Mouse (Mus musculus): Measurements from ENCODE around the gene Gucy2g.

DNA sequence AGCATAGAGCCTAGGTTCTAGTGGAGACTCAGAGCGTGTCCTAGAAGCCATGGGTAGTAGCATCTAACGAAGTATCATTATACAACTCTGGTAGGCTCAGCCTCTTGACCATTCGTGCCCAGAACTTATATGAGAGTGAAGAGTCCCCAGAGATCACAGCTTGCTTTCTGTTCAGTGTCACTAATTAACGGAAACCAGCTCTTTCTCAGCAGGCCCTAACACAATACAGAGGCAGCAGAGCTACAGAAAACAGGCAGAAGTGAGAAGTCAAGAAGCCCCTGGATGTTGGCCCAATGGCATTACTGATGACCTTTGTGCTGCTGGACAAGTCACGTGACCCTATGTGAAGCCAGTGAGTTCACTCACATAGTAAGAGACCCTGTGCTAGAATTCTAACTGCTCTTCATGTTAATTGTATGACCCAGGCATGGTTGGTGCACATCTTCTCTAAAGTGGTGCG, at the start of gene Gucy2g:
- TF ChIP-seq CTCF (conservative IDR thresholded peaks at IDR 0.05; ENCODE audit: insufficient read depth, insufficient read length, low read depth, low read length) (no peak), POLR2A (IDR thresholded peaks at IDR 0.05; ENCODE audit: low read depth, low read length) (no peak)
